In the genomic region with DNA sequence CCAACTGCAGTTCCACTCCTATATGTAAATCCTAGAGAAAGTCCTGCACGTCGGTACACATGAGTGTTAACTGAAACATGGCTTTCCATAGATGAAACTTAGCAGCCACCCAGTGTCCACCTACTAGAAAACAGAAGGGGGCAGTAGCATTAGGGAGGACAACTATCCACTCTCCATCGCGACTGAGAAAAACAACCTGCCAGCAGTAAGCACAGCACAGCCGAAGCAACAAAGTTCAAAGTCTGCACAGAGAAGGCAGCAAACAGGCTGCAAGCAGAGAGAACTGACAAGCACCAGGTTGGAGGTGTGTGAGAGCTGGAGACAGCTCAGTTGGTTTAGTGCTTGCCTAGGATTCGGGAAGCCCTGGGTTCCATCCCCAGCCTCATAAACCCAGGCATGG, we compare ENCODE assay signal across 18 mouse cellular contexts. TPM values are rescaled to one million over a fixed set of nuclear protein-coding genes. Genes with fewer than 3 reads are reported as not detected.
DNase-seq lines count a peak whose midpoint lies in the region; ATAC-seq and TF ChIP-seq lines count a peak whose summit lies in the region.
"Had no signal": no experiment of that assay in that cellular context is flagged by ENCODE, and none has a peak within 500 bp of the region (broad histone marks: within the 10 kb centered on the region; RNA-seq: fewer than 3 reads in every experiment).

No protein-coding gene starts in this region.

- H3K4me2 ChIP-seq in hindbrain, embryonic 12.5 days (replicated peaks) = no peak overlapping the region
- H3K4me2 ChIP-seq in hindbrain, embryonic 16.5 days (ENCODE audit: low read length) = no peak overlapping the region
- H3K4me2 ChIP-seq: embryonic facial prominence, embryonic 12.5 days; heart, embryonic 12.5 days; hindbrain, embryonic 14.5 days; midbrain, embryonic 13.5 days had no signal

- 71% methylated on average over 6 of the region's 6 CpGs for WGBS in hindbrain, embryonic 12.5 days
- 73% methylated on average over 6 of the region's 6 CpGs for WGBS in hindbrain, embryonic 16.5 days
- WGBS in kidney, adult 2 months = 39% methylated on average over 6 of the region's 6 CpGs

- peak; percentile 56 for TF ChIP-seq CTCF in kidney, adult 2 months (conservative IDR thresholded peaks at IDR 0.05; ENCODE audit: insufficient read depth, insufficient read length, low read depth, low read length)

- H3K36me3 ChIP-seq in hindbrain, embryonic 12.5 days = no peaks in the 10 kb centered on the region
- no peaks in the 10 kb centered on the region for H3K36me3 ChIP-seq in hindbrain, embryonic 16.5 days (ENCODE audit: control insufficient read depth, insufficient read depth, low read length)
- no peaks in the 10 kb centered on the region for H3K36me3 ChIP-seq in kidney, adult 2 months (ENCODE audit: control insufficient read depth, insufficient read depth, low read length)
- H3K36me3 ChIP-seq: embryonic facial prominence, embryonic 12.5 days; heart, embryonic 12.5 days; midbrain, embryonic 13.5 days had no signal

- TF ChIP-seq POLR2A in kidney, adult 2 months (IDR thresholded peaks at IDR 0.05; ENCODE audit: low read depth, low read length) = no peak

- no peak for ATAC-seq in hindbrain, embryonic 12.5 days (ENCODE audit: low FRiP score)
- no peak for ATAC-seq in hindbrain, embryonic 16.5 days
- ATAC-seq: midbrain, embryonic 13.5 days had no signal

- H3K27me3 ChIP-seq in hindbrain, embryonic 12.5 days = no peaks in the 10 kb centered on the region; the same call in 1 of the 2 replicates
- H3K27me3 ChIP-seq in hindbrain, embryonic 16.5 days (replicated peaks; ENCODE audit: control insufficient read depth, insufficient read depth, low read length) = no peaks in the 10 kb centered on the region
- H3K27me3 ChIP-seq in kidney, adult 2 months (replicated peaks; ENCODE audit: control insufficient read depth, insufficient read depth, low read length) = no peaks in the 10 kb centered on the region
- H3K27me3 ChIP-seq: embryonic facial prominence, embryonic 12.5 days; heart, embryonic 12.5 days; midbrain, embryonic 13.5 days had no signal

- no peak overlapping the region for H3K27ac ChIP-seq in hindbrain, embryonic 12.5 days
- no peak overlapping the region for H3K27ac ChIP-seq in hindbrain, embryonic 16.5 days (ENCODE audit: low read depth, low read length)
- H3K27ac ChIP-seq in kidney, adult 2 months (ENCODE audit: insufficient read depth, low read depth, low read length) = peak overlapping the region; percentile 53
- H3K27ac ChIP-seq: embryonic facial prominence, embryonic 12.5 days; hindbrain, embryonic 14.5 days; midbrain, embryonic 13.5 days had no signal

- DNase-seq in NIH3T3 (ENCODE audit: low read depth) = peak; percentile 17
- peak; percentile 88 for DNase-seq in kidney, adult 2 months
- DNase-seq in kidney, postnatal 4 days = peak; percentile 17 to 52
- no peak for DNase-seq in right cerebral cortex, postnatal 14 days
- DNase-seq in heart, postnatal 4 days = no peak
- DNase-seq in c-Kit-positive CD71-positive TER-119-positive erythroid progenitor cells, embryonic 14.5 days (ENCODE audit: low spot score) = no peak
- DNase-seq: cerebellum, adult 11-12 months; cerebellum, postnatal 36 days; gastrocnemius, postnatal 14 days; layer of hippocampus, adult 9-11 months; lung, adult 2 months; thymus, postnatal 4 days had no signal

- H3K4me1 ChIP-seq in hindbrain, embryonic 12.5 days = 0 out of 2 replicates have a peak, but pooled peaks cover 4% of the 10 kb centered on the region
- H3K4me1 ChIP-seq in hindbrain, embryonic 16.5 days (ENCODE audit: control insufficient read depth, insufficient read depth, low read depth, low read length) = no peaks in the 10 kb centered on the region
- H3K4me1 ChIP-seq in kidney, adult 2 months (ENCODE audit: control insufficient read depth, insufficient read depth, low read length) = peaks cover 16% of the 10 kb centered on the region; the same call in 1 of the 2 replicates
- H3K4me1 ChIP-seq: embryonic facial prominence, embryonic 12.5 days; heart, embryonic 12.5 days; midbrain, embryonic 13.5 days had no signal

- H3K9me3 ChIP-seq in hindbrain, embryonic 12.5 days (replicated peaks) = no peaks in the 10 kb centered on the region
- H3K9me3 ChIP-seq in hindbrain, embryonic 16.5 days (ENCODE audit: control insufficient read depth, low read length) = no peaks in the 10 kb centered on the region
- H3K9me3 ChIP-seq: embryonic facial prominence, embryonic 12.5 days; midbrain, embryonic 13.5 days had no signal

- 0 out of 2 replicates have a peak overlapping the region, but pooled peaks have one; percentile 27 for H3K9ac ChIP-seq in hindbrain, embryonic 12.5 days
- H3K9ac ChIP-seq in hindbrain, embryonic 16.5 days (ENCODE audit: low read depth, low read length) = no peak overlapping the region
- H3K9ac ChIP-seq: embryonic facial prominence, embryonic 12.5 days; heart, embryonic 12.5 days; hindbrain, embryonic 14.5 days; midbrain, embryonic 13.5 days had no signal

- no peak overlapping the region for H3K4me3 ChIP-seq in hindbrain, embryonic 12.5 days
- no peak overlapping the region for H3K4me3 ChIP-seq in hindbrain, embryonic 16.5 days (ENCODE audit: low read length)
- no peak overlapping the region for H3K4me3 ChIP-seq in kidney, adult 2 months (ENCODE audit: insufficient read depth, low read depth, low read length)
- H3K4me3 ChIP-seq: embryonic facial prominence, embryonic 12.5 days; heart, embryonic 12.5 days; midbrain, embryonic 13.5 days had no signal

RNA-seq across cellular contexts. Expression of gene Lrig2, which starts 7.2 kb away (rescaled TPM):
- polyA plus RNA-seq in hindbrain, embryonic 12.5 days (2016; fragmentation: Nextera tagmentation; extraction: Ambion mirVana) = 35.2 and 37.1 TPM in 2 replicates
- polyA plus RNA-seq in hindbrain, embryonic 16.5 days (2015; fragmentation: Nextera tagmentation; extraction: Ambion mirVana) = 21.9 and 24.7 TPM in 2 replicates
- polyA plus RNA-seq in kidney, adult 2 months (2012; rRNA removed) = 4.6 and 4.8 TPM in 2 replicates
- 10 to 100 TPM; 15.9 to 16.6 TPM for total RNA-seq in heart, postnatal 4 days (2021)

Comparison
In these comparisons a context has a peak if more than half of its experiments do, and no peak if none do; other contexts are left out.
1. DNase-seq: peak in NIH3T3 (single experiment), kidney, adult 2 months (single experiment) and kidney, postnatal 4 days (2 of 2); none in right cerebral cortex, postnatal 14 days (single experiment), heart, postnatal 4 days (single experiment) and c-Kit-positive CD71-positive TER-119-positive erythroid progenitor cells, embryonic 14.5 days (single experiment).